Mouse (Mus musculus) ovary, postnatal 14 days (tissue): ENCODE measurements around the gene Lars2.
"Not testable (repeated sequence)": the region's sequence is repeated elsewhere in the genome, so short reads cannot be mapped to it uniquely, and the experiment has no call there.

Experiments
- DNase-seq: peaks from one replicate; pipeline ENCODE4 v3.0.0; 2022; ENCODE audit warnings: low spot score

The Lars2 gene

DNA sequence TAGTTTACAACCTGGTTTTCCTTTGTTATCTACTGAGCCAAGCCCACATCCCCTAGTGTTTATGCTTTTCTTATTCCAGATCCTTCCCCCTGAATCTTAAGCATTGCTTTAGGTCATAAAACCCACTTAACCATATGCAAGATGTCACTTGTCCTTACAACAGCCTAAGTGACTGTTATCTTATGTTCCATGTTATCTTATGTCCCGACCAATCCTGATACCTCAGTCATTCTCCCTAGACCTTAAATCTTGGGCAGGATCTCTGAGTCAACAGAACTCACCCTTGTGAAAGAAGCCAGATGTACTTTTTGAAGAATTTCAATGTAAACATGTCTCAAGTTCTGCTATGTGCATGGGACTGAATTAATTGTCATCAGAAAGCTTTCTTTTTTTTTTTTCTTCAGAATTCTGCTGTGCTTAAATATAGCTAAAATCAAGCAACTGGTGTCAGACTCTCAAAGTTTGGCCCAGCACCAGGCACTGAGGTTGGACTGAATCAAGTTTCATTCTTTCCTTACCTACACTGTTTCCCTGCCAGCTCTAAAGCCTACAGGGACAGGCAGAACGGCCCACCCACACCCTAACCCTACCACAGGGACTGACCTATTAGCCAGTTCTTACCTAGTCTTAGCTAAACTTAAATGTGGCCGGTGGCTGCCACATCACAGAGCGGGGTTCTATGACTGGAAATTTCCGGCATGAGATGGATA, 24.6 kb downstream of the Lars2 start:
- DNase-seq, result no peak

DNA sequence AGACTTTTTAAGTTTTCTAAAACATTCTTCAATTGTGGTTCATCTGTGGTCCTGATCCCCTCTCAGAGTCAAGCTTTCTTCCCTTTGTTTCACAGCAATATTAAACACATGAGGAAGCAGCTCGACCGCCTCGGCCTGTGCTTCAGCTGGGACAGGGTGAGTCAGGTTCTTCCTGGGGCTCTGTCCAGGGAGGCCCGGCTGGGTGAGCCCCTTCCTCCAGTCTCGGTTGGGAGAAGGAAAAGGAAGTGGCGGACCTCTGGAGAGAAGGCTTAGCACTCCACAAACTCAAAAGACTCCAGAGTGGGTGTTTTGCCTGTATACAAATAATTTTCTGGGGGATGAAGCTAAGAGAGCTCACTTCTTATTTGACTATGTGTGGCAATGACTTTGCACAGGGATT, 28.1 kb downstream of the Lars2 start:
- DNase-seq, result no peak

DNA sequence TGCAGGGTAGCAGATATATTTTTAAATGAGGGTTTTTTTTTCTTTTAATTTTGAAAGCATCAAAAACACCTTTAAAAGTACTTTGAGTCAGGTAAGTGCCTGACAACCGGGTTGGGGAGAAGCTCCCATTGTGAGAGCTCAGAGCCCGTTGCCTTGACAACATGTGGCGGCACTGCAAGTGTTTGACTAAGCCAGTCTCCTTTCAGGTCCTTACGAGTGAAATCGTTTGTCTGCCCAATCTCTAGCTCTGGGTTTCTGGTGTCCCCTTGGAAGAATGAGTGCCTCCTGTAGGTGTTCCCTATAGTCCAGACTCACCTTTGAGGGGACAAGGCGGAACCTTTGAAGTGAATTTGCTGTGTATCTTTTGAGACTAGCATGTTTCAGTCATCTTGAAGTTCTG, 31.0 kb downstream of the Lars2 start:
- DNase-seq, result no peak

- DNase-seq, result no peak
Measured at GRCm38 (mm10) chr9:123402215-123402614, 35.5 kb downstream of the Lars2 start.

GRCm38 (mm10) chr9:123403031-123403430, 36.3 kb downstream of the Lars2 start:
- DNase-seq, result no peak

GRCm38 (mm10) chr9:123405231-123405630, 38.5 kb downstream of the Lars2 start:
- no peak for DNase-seq

GRCm38 (mm10) chr9:123408771-123409170, 42.0 kb downstream of the Lars2 start:
- no peak for DNase-seq

GRCm38 (mm10) chr9:123429863-123430262, 63.1 kb downstream of the Lars2 start:
- DNase-seq, result no peak

- no peak for DNase-seq
Measured at GRCm38 (mm10) chr9:123430973-123431372, 64.2 kb downstream of the Lars2 start.

GRCm38 (mm10) chr9:123438223-123438622, 71.5 kb downstream of the Lars2 start:
- DNase-seq, result no peak

DNA sequence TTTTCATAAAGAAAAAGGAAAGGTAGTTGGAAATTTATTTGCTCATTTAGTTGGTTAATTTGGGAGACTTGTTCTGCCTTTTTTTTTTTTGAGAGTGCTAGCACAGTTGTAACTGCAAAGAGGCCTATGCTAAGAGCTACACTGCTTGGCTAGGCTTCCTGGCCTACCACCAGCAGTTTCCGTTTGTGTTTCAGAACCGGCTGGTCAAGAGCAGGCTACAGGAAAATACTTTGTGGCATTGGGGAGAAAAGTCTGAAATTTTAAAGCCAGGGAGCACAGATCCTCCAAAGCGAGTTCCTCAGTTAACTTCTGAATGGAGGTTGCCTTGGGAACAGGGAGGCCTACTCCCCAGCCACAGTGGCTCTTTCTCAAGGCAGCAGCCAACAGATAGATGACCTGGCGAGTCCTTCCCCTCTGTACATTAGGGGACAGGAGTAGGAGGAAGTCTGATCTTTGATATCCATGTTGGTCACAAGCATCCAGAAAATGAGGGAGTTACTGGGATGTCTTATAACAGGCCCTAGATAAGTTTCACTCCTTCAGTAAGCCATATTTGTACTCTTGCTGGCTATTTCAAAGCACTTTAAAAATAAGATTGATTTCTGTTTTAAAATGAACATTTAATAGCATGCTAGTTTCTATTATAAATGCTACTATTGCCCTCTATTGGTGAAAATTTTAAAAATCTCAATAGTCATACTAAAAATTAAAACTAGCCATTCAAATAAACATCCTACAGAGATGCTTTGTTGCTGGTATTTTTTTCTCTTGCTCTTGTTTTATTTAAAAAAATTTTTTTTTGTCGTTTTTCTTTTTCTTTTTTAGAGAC, 73.7 kb downstream of the Lars2 start:
- no peak for DNase-seq

GRCm38 (mm10) chr9:123447101-123447500, 80.4 kb downstream of the Lars2 start:
- not testable (repeated sequence) for DNase-seq

DNA sequence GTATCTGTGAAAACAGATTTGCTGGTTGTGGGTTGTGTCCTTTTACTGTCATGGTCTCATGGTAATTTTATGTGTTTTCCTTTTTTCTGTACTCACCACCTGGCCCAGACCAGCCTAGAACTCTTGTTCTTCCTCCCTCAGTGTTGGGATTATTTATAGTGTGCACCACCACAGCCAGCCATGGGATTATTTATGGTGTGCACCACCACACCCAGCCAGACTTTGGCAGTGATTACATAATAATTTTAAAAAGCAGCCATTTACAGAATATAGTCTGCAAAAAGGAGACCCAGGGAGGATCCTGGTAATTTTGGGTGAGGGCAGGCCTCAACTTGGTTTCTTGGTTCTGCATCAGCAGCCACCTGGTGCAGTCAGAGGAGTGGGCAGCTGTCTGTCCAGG, 81.9 kb downstream of the Lars2 start:
- no peak for DNase-seq

DNA sequence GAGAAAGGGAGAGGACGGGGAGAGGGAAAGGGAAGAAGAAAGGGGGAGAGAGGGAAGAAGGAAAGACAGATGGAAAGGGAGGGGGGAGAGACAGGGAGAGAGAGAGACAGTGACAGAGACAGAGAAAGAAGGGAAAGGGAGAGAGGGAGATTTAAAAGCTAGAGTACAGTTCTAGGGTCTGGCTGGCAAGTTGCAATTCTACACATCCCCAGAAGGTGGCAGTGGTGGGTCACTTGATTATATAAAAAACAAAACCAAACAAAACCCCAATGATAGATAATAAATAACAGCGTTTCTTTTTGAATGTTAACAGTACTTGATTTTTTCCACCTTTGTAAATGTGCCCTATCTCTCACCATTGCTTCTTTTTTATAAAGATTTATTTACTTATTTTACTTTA, 83.4 kb downstream of the Lars2 start:
- DNase-seq, result peak; percentile 51

GRCm38 (mm10) chr9:123451772-123452171, 85.0 kb downstream of the Lars2 start:
- no peak for DNase-seq

DNA sequence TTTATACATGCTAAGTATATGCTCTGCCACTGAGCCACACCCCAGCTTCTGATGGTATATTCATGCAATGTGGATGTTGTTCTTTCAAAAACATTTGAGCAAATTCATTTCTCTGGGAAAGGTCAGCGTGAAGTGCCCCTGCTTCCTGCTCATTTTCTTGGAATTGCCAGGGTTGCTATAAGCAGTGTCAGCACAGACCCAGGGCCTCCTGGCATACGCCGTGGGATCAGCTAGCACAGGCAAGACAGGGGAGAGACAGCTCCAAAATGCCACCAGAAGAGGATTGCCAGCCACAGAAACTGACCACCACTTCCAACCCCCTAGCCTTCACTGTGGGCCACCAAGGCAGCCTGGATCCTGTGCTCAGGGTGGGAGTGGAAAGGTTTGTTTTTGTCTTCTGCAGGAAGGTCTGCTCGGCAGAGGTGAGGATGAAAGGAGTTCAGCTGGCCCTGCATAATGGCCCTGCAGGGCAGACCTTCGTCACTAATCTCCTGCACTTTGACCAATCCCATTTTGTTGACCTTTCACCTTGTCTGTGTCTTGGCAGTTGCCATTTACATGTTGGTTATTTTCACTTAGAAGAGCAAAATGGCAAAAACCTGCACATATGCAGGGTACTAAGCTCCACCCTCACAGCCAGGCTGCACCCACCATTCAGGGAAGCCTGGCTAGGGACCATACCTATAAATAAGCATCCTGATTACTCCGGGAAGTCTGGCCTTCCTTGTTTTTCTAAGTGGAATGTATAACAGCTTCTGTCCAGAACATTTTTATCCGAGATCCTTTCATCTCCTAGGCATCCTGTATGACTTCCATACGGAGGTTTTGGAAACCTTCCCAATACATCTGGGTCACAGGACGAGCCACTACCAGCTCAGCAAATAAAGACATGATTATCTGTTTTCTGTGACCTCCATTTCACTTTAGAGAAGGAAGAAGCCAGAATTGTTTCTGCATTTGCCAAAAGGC, 90.2 kb downstream of the Lars2 start:
- DNase-seq, result no peak

DNA sequence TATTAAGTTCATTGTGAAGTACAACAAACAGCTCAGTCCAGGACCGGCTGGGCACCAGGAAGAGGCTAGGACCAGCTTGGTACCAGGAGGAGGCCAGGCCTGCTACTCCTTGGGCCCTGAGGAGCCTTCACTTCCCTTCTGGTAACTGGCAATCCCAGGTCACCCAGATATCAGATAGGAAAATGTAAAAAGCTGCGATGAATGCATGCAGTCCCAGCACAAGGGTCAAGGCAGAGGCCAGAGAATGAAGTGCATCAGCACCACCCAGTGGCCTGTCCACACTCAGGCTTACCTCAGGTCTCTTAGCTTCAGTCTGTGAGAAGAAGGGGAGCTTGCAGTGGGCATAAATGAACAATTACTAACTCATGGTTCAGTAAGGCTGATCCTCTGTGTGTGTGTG, 90.9 kb downstream of the Lars2 start:
- DNase-seq, result no peak

DNA sequence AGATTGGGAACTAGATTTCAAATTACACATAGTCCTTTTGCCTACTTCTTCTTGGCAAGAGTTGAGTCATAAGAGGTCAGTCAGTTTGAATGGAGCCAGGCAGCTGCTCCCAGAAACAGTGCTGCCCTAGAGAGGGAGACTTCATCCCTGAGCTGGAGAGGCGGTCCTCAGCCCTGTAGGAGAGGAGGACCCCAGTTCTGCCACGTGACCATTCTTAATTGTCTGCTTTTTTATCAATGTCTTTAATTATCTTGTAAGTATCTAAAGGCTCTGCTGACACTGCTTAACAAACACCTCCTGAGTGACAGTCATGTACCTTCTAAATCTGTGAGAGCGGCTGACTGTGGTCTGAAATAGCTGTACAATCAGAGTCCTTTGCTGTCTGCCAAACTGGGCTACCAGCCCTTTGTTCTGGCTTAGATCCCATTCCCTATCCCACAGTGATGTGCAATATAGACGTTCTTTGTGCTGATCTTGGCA, 100.5 kb downstream of the Lars2 start:
- DNase-seq, result no peak

DNA sequence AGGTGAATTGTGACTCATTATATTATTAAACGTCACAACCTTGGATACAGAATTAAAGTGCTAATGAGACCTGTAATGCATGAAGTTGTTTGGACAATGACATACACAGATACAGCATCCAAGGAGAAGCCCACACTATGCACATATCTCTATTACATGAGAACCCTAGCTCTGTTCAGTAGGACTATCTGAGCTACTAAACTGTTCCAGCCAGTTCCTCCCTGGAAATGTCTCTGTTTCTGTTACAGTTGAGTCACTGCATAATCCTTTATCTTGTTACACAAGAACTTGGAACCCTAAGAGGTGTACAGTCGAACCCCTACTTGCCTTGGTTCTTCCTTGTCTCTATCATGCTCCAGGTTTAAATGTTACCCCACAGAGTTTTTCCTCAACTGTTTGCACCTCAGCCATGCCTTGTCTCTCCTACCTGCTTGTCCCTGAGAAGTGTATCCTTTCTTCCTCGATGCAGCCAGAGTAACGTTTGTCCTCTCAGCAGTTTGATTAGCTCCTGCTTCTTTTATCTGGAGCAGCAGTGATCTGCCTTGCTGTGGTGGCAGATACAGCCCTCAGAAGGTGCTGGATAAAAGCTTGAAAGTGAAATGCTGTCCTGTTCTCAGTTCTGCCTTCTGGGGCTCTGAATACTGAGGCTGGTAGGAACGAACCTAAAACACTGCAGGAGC, 101.8 kb downstream of the Lars2 start:
- DNase-seq, result no peak

DNA sequence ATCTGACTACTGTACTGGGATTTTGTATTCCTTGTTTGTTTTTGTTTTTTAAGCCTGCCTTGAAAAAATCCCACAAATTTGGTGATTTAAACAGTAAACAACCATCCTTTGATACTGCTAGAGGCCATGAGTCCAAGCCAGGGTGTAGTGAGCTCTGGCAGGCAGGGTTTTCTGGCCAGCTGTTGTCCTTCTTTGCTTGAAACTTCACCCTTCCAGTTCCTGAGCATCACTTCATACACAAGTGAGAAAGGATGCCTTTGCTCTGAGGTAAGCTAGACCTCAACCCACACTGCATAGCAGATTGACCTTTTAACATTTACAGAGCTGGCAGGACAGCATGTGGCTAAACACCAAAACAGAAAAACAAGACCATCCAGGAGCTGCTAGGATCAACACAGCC, 102.4 kb downstream of the Lars2 start:
- DNase-seq, result no peak

GRCm38 (mm10) chr9:123473377-123473776, 106.7 kb downstream of the Lars2 start:
- DNase-seq, result no peak

DNA sequence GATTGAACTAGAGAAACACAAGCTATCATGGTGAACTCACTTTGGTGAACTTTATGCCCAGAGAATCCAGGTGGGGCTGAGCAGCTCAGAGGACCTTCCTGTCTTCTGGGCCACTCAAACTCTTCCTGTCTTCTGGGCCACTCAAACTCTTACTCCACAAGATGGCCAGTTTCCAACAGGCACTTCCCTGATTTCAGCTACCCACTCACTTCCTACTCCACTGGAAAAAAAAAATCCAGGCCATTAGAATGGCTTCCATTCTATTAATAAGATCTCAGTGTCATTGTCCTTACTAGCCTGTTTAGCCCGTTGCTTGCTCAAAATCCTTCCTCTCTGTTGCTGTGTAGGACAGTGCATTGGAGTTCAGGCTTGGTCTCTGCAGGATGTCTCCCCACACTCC, 108.8 kb downstream of the Lars2 start:
- DNase-seq, result no peak
